Mouse (Mus musculus) bone marrow, adult 2 months (tissue): ENCODE measurements around the gene Stpg1.

Experiments
- CTCF ChIP-seq: fragments of 200-500 bp; IDR thresholded peaks from 2 replicates; pipeline ENCODE4 v1.5.1; 2011; ENCODE audit warnings: low read length, control low read depth; ENCODE audit not compliant: control insufficient read depth, insufficient read depth
- POLR2A ChIP-seq: fragments of 200-500 bp; IDR thresholded peaks from 2 replicates; pipeline ENCODE4 v1.6.1; 2011; ENCODE audit warnings: low read depth, mild to moderate bottlenecking, control low read depth, low read length, borderline replicate concordance; ENCODE audit not compliant: control insufficient read depth

- TF ChIP-seq POLR2A = no peak
- TF ChIP-seq CTCF = no peak
Measured at GRCm38 (mm10) chr4:135584838-135585237, 90.2 kb downstream of the Stpg1 start.
